Mouse (Mus musculus): ENCODE results near the gene Jsrp1. TPM values are rescaled to one million over a fixed set of nuclear protein-coding genes. Genes with fewer than 3 reads are reported as not detected.
A peak's percentile ranks its signal among the peaks of the same experiment; 100 is the strongest.

The Jsrp1 gene
- polyA plus RNA-seq (2015; fragmentation: Nextera tagmentation; extraction: Ambion mirVana): 0.88 and 1.2 TPM in 2 replicates

GRCm38 (mm10) chr10:80813366-80813765, at the start of gene Jsrp1:
Gene Jsrp1, minus strand, starts transcription at chr10:80813498.
- Histone ChIP-seq H3K36me3 (no peaks in the 10 kb centered on the region), H3K4me3 (replicated peaks) (no peak within 1 kb of the TSS), H3K4me2 (replicated peaks) (no peak within 1 kb of the TSS), H3K9me3 (no peaks in the 10 kb centered on the region), H3K27me3 (replicated peaks) (peaks cover 14% of the 10 kb centered on the region; the same call in 1 of the 2 replicates), H3K4me1 (replicated peaks) (peaks cover 14% of the 10 kb centered on the region), H3K9ac (peak within 1 kb of the TSS; percentile 10; the same call in 1 of the 2 replicates), H3K27ac (no peak within 1 kb of the TSS)
- 71% methylated on average over 4 of the region's 4 CpGs for WGBS
- no peak for ATAC-seq

GRCm38 (mm10) chr10:80862305-80862704, 49.0 kb upstream of the Jsrp1 start:
- 90% methylated on average over 5 of the region's 5 CpGs for WGBS

GRCm38 (mm10) chr10:80858350-80858935, 45.1 kb upstream of the Jsrp1 start:
- Histone ChIP-seq H3K4me1 (replicated peaks) (peaks cover 36% of the 10 kb centered on the region), H3K9me3 (no peaks in the 10 kb centered on the region), H3K36me3 (peaks cover 12% of the 10 kb centered on the region; the same call in 1 of the 2 replicates), H3K4me3 (replicated peaks) (no peak overlapping the region), H3K4me2 (replicated peaks) (no peak overlapping the region), H3K27me3 (replicated peaks) (no peaks in the 10 kb centered on the region), H3K27ac (no peak overlapping the region), H3K9ac (no peak overlapping the region)
- 68% methylated on average over 7 of the region's 7 CpGs for WGBS
- ATAC-seq: peak; percentile 15; the same call in 1 of the 2 replicates

More at GRCm38 (mm10) chr10:80862305-80862704, 49.0 kb upstream of the Jsrp1 start:
- no peak overlapping the region for H3K9ac ChIP-seq
- peaks cover 5% of the 10 kb centered on the region for H3K4me1 ChIP-seq (replicated peaks)
- H3K27me3 ChIP-seq (replicated peaks): no peaks in the 10 kb centered on the region
- H3K4me3 ChIP-seq (replicated peaks): no peak overlapping the region
- ATAC-seq: no peak
- peaks cover 19% of the 10 kb centered on the region; the same call in 1 of the 2 replicates for H3K36me3 ChIP-seq
- H3K27ac ChIP-seq: no peak overlapping the region
- H3K9me3 ChIP-seq: no peaks in the 10 kb centered on the region
- H3K4me2 ChIP-seq (replicated peaks): no peak overlapping the region

GRCm38 (mm10) chr10:80857848-80858247, 44.5 kb upstream of the Jsrp1 start:
- WGBS: 68% methylated on average over 3 of the region's 3 CpGs
- Histone ChIP-seq H3K9ac (no peak overlapping the region), H3K27me3 (replicated peaks) (no peaks in the 10 kb centered on the region), H3K36me3 (peaks cover 12% of the 10 kb centered on the region; the same call in 1 of the 2 replicates), H3K4me2 (replicated peaks) (no peak overlapping the region), H3K9me3 (no peaks in the 10 kb centered on the region), H3K27ac (no peak overlapping the region), H3K4me3 (replicated peaks) (no peak overlapping the region), H3K4me1 (replicated peaks) (peaks cover 40% of the 10 kb centered on the region)
- peak; percentile 7; the same call in 1 of the 2 replicates for ATAC-seq

GRCm38 (mm10) chr10:80857386-80857785, 44.1 kb upstream of the Jsrp1 start:
- 61% methylated on average over 8 of the region's 8 CpGs for WGBS
- H3K4me1 ChIP-seq (replicated peaks): peaks cover 40% of the 10 kb centered on the region
- no peaks in the 10 kb centered on the region for H3K27me3 ChIP-seq (replicated peaks)
- peaks cover 9% of the 10 kb centered on the region for H3K36me3 ChIP-seq
- no peak overlapping the region for H3K27ac ChIP-seq
- no peak overlapping the region for H3K9ac ChIP-seq
- no peak for ATAC-seq
- H3K4me3 ChIP-seq (replicated peaks): no peak overlapping the region
- H3K4me2 ChIP-seq (replicated peaks): no peak overlapping the region
- H3K9me3 ChIP-seq: no peaks in the 10 kb centered on the region

DNA sequence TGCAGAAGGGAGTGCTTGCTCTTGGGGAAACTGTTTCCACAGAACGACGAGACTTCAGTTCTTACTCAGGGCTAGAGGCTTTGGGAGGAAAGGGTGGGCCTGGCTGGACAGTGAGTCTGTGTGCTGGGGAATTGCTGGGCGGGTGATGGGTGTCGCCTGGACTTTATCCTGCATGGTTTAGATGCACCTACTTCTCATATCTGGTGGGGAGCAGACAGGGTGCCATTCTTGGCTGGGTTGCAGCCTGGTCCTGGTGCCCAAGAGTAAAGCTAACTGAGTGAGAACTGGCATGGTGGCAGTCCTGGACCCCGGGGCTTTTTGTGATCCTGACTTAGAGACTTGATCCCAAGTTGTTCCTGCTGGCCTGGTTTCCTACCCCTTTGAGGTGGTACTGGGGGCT, 43.6 kb upstream of the Jsrp1 start:
- H3K27me3 ChIP-seq (replicated peaks): no peaks in the 10 kb centered on the region

DNA sequence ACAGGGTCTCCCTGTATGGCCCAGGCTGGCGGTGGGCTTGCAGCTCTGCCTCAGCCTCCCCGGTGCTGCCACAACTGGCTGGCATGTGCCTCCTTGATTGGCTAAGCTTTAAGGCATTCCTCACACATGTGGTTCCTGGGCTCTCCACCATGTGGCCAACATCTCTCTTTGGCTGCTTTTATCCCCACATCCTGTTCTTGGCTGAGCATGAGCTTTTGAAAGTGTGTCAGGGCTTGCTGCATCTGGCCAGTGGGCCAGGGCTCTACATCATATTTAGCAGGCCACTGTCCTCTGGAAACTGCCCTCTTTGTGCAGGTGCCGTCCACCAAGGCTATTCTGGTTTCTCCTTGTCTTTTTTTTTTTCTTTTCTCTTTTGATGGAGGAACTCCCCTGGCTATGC, 43.0 kb upstream of the Jsrp1 start:
- H3K4me1 ChIP-seq (replicated peaks): peaks cover 40% of the 10 kb centered on the region
- ATAC-seq: no peak
- H3K36me3 ChIP-seq: peaks cover 16% of the 10 kb centered on the region
- no peaks in the 10 kb centered on the region for H3K27me3 ChIP-seq (replicated peaks)
- H3K4me3 ChIP-seq (replicated peaks): peak overlapping the region; percentile 94; the same call in 1 of the 2 replicates
- 67% methylated on average over 3 of the region's 3 CpGs for WGBS
- H3K9me3 ChIP-seq: no peaks in the 10 kb centered on the region
- peak overlapping the region; percentile 98 for H3K4me2 ChIP-seq (replicated peaks)
- H3K27ac ChIP-seq: no peak overlapping the region
- H3K9ac ChIP-seq: peak overlapping the region; percentile 18; the same call in 1 of the 2 replicates

More for the DNA sequence above, 43.6 kb upstream of the Jsrp1 start:
- Histone ChIP-seq H3K4me3 (replicated peaks) (no peak overlapping the region), H3K9me3 (no peaks in the 10 kb centered on the region), H3K36me3 (peaks cover 13% of the 10 kb centered on the region), H3K27ac (0 out of 2 replicates have a peak overlapping the region, but pooled peaks have one; percentile 6), H3K9ac (no peak overlapping the region), H3K4me2 (replicated peaks) (peak overlapping the region; percentile 98), H3K4me1 (replicated peaks) (peaks cover 40% of the 10 kb centered on the region)
- WGBS: 57% methylated on average over 5 of the region's 5 CpGs
- 0 out of 2 replicates have a peak, but pooled peaks have one; percentile 23 for ATAC-seq

GRCm38 (mm10) chr10:80855749-80856073, 42.4 kb upstream of the Jsrp1 start:
- WGBS: 17% methylated on average over 11 of the region's 11 CpGs
- Histone ChIP-seq H3K27me3 (replicated peaks) (no peaks in the 10 kb centered on the region), H3K9ac (peak overlapping the region; percentile 85), H3K4me1 (replicated peaks) (peaks cover 40% of the 10 kb centered on the region), H3K9me3 (no peaks in the 10 kb centered on the region), H3K36me3 (peaks cover 16% of the 10 kb centered on the region), H3K27ac (0 out of 2 replicates have a peak overlapping the region, but pooled peaks have one; percentile 13), H3K4me3 (replicated peaks) (peak overlapping the region; percentile 94), H3K4me2 (replicated peaks) (peak overlapping the region; percentile 98)
- ATAC-seq: no peak

GRCm38 (mm10) chr10:80854913-80855748, 41.8 kb upstream of the Jsrp1 start, which contains the start of the genes Lsm7 and Sppl2b:
Gene Lsm7, minus strand, starts transcription at chr10:80855209.
Gene Sppl2b, plus strand, starts transcription at chr10:80855275.
- WGBS: under 1% methylated on average over 81 of the region's 81 CpGs
- Histone ChIP-seq H3K9ac (peak within 1 kb of the TSS; percentile 85), H3K4me2 (replicated peaks) (peak within 1 kb of the TSS; percentile 98), H3K27me3 (replicated peaks) (no peaks in the 10 kb centered on the region), H3K36me3 (peaks cover 19% of the 10 kb centered on the region), H3K27ac (peak within 1 kb of the TSS; percentile 15; the same call in 1 of the 2 replicates), H3K4me1 (replicated peaks) (peaks cover 40% of the 10 kb centered on the region), H3K9me3 (no peaks in the 10 kb centered on the region), H3K4me3 (replicated peaks) (peak within 1 kb of the TSS; percentile 94)
- ATAC-seq: peak; percentile 87

- Histone ChIP-seq H3K36me3 (peaks cover 19% of the 10 kb centered on the region), H3K4me1 (replicated peaks) (peaks cover 13% of the 10 kb centered on the region), H3K4me3 (replicated peaks) (no peak overlapping the region), H3K4me2 (replicated peaks) (no peak overlapping the region), H3K27ac (no peak overlapping the region), H3K9ac (no peak overlapping the region), H3K9me3 (no peaks in the 10 kb centered on the region), H3K27me3 (replicated peaks) (peaks cover 20% of the 10 kb centered on the region)
- peak; percentile 73 for ATAC-seq
- 15% methylated on average over 10 of the region's 10 CpGs for WGBS
These were observed 35.3 kb upstream of the Jsrp1 start for GRCm38 (mm10) chr10:80848571-80848970.

DNA sequence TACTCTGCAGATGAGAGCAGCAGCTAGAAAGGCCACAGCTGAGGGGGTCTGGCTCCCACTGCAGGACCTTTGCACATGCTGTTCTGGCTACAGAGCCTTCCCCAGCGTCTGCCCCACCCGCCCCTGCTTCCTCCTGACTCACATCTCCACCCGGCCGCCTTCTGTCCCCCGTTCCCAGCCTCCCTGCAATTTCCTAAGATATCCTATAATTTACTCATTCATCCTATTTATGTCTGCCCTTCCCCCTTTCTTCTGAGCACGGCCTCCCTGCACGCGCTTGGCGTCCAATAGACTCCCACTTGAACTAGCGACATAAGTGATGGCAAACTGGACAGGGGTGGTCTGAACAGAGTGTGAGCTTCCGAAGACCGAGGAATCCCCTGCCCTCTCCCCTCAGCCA, 32.4 kb upstream of the Jsrp1 start:
- WGBS: 74% methylated on average over 12 of the region's 12 CpGs
- Histone ChIP-seq H3K4me1 (replicated peaks) (peaks cover 10% of the 10 kb centered on the region; the same call in 1 of the 2 replicates), H3K4me2 (replicated peaks) (no peak overlapping the region), H3K27ac (no peak overlapping the region), H3K4me3 (replicated peaks) (no peak overlapping the region), H3K36me3 (peaks cover 3% of the 10 kb centered on the region; the same call in 1 of the 2 replicates), H3K9me3 (no peaks in the 10 kb centered on the region), H3K9ac (no peak overlapping the region), H3K27me3 (replicated peaks) (peaks cover 44% of the 10 kb centered on the region)
- no peak for ATAC-seq

- peaks cover under 1% of the 10 kb centered on the region; the same call in 1 of the 2 replicates for H3K36me3 ChIP-seq
- no peak overlapping the region for H3K27ac ChIP-seq
- H3K9me3 ChIP-seq: no peaks in the 10 kb centered on the region
- no peak overlapping the region for H3K4me3 ChIP-seq (replicated peaks)
- H3K27me3 ChIP-seq (replicated peaks): peaks cover 47% of the 10 kb centered on the region
- 65% methylated on average over 8 of the region's 8 CpGs for WGBS
- no peak overlapping the region for H3K9ac ChIP-seq
- no peak overlapping the region for H3K4me2 ChIP-seq (replicated peaks)
- ATAC-seq: no peak
- peaks cover 10% of the 10 kb centered on the region; the same call in 1 of the 2 replicates for H3K4me1 ChIP-seq (replicated peaks)
These were observed 31.9 kb upstream of the Jsrp1 start for GRCm38 (mm10) chr10:80845055-80845693.
